Mouse (Mus musculus) layer of hippocampus, adult 6 months (tissue): ENCODE results near the gene Mettl9. TPM values are rescaled to one million over a fixed set of nuclear protein-coding genes. Genes with fewer than 3 reads are reported as not detected.

Experiments
- long read RNA-seq, 2 experiments: library from polyadenylated mRNA; unstranded; transcript quantifications; one replicate each; pipeline ENCODE4 v2.0.0; 2019 to 2020
- polyA plus RNA-seq: library from polyadenylated mRNA; unstranded; fragments of <200 nt; fragmentation: Nextera tagmentation; gene quantifications from 2 replicates; pipeline ENCODE4 v1.2.3, GENCODE M21; 2021

Gene Mettl9
- polyA plus RNA-seq: 77.7 and 80.9 TPM in 2 replicates
- long read RNA-seq, experiment 1, transcript Mettl9-201 (5 exons, 1,823 nt): major isoform, 123 of 171 reads
- long read RNA-seq, experiment 1, partial matches to known transcripts: 5 of 171 reads
- long read RNA-seq, experiment 1, other reads (novel, unspliced or antisense): 43 of 171 reads
- long read RNA-seq, experiment 2, transcript Mettl9-201 (5 exons, 1,823 nt): major isoform, 275 of 374 reads
- long read RNA-seq, experiment 2, partial matches to known transcripts: 0 of 374 reads
- long read RNA-seq, experiment 2, other reads (novel, unspliced or antisense): 99 of 374 reads

DNA sequence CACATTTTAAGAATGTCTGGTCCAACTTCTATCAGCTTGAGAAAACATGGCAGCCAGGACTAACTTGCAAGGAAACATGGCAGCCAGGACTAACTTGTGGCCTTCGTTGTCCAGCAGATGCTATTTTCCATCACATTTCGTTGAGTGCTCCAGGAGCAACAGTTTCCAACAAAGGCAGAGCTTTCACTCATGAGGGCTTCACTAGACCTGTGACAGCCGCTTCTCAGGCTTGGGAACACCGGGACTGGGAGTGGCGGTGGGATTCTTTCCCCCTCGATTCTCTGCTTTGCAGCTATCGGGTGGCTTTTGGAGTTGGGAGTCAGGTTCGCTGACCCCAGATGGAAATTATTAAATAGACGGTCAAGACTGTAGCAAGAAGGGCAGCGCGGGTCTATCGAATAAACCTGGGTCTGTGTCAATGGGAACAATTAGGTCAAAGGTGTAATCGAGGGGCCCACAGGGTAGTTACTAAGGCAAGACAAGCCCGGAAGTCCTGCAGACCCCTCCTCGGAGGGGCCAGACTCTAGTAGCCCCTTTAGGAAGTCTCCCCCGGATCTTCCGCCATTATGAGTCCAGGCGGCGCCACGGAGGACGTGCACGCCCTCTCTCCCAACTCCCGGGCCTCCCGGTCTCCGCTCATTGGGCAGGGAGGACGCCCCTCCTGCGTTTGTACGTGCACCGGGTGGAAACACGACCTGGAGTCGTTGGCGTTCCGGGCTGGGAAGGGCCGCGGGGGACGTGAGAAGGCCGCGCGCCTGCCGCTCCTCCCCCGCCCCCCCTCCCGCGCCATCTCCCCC is at the start of gene Mettl9:
Mettl9 (plus strand) TSS at position 590 of the 797 bp plus-strand sequence.

DNA sequence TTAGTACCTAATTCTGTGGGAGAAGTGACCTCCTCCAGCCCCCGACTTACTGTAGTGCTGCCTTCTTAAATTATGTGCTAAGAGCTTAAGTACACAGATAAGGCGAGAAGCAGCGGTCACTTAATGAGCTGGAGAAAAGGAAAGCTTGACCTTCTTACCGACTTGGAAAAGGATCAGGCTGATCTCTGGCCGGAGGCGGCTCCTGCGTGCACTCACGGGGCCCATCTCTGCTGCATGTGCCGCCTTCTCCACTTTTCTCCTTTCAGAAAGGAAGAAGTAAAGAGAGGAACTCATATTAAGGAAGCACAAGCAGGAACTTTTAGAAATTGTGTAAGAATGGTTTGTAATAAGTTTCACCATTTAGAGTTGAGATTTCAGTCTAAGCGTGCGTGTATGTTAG is 40.0 kb downstream of the Mettl9 start, which contains the start of gene Igsf6:
Igsf6 (minus strand) TSS at position 292 of the 400 bp plus-strand sequence.

DNA sequence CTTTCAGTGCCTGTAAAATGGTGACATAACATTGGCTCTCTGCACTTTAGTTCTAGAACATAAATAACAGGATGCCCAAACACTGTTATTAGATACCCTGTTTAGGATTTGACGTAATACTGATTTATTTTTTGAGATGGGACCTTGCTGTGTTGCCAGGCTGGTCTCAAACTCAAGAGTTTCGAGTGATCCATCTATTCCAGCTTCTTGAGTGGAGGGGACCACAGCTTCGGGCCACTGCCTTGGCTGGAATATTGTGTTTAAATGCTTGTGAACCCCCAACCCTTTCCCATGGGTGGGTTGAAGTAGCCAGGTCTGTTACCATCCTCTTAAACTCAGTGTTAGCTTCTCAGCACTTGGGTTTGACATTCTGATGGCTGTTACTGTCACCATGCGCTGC is 47.1 kb downstream of the Mettl9 start, which contains the start of gene Otoa:
Otoa (plus strand) TSS at position 301 of the 400 bp plus-strand sequence.

Other genes with a start within 250 kb of the Mettl9 start
- gene Gm5737, start 222.1 kb upstream of the Mettl9 start, polyA plus RNA-seq: not detected in 2 replicates
- gene Eef2k, start 191.6 kb upstream of the Mettl9 start, polyA plus RNA-seq: 6.8 and 7.3 TPM in 2 replicates
- 12.0 and 12.6 TPM in 2 replicates for gene Polr3e, start 116.7 kb upstream of the Mettl9 start, polyA plus RNA-seq
- 0.72 and 1.8 TPM in 2 replicates for gene Cdr2, start 52.1 kb upstream of the Mettl9 start, polyA plus RNA-seq
- 1.8 and 3.3 TPM in 2 replicates for gene Mfsd13b, start 51.9 kb upstream of the Mettl9 start, polyA plus RNA-seq
- gene Igsf6, start 40.1 kb downstream of the Mettl9 start, polyA plus RNA-seq: 0.52 and 0.68 TPM in 2 replicates
- gene Otoa, start 47.2 kb downstream of the Mettl9 start, polyA plus RNA-seq: 0.05 and 0.06 TPM in 2 replicates